Mouse (Mus musculus) bone marrow, adult 2 months (tissue): Measurements from ENCODE around the gene Col7a1. TPM values are rescaled to one million over a fixed set of nuclear protein-coding genes. Genes with fewer than 3 reads are reported as not detected.

Source experiments
- H3K27ac ChIP-seq: fragments of 200-500 bp; 2 replicates; pipeline ENCODE4 v1.5.1; 2012; ENCODE audit warnings: low read depth, mild to moderate bottlenecking, control low read depth, inconsistent platforms, low read length; ENCODE audit not compliant: control insufficient read depth, poor library complexity, insufficient read depth
- H3K4me1 ChIP-seq: fragments of 200-500 bp; 2 replicates; pipeline ENCODE4 v1.6.1; 2011; ENCODE audit warnings: low read length; ENCODE audit not compliant: control insufficient read depth, insufficient read depth
- H3K4me3 ChIP-seq: fragments of 200-500 bp; replicated peaks from 2 replicates; pipeline ENCODE3; 2011; ENCODE audit warnings: mild to moderate bottlenecking, low read depth, low read length, control low read depth; ENCODE audit not compliant: control insufficient read depth
- CTCF ChIP-seq: fragments of 200-500 bp; IDR thresholded peaks from 2 replicates; pipeline ENCODE4 v1.5.1; 2011; ENCODE audit warnings: low read length, control low read depth; ENCODE audit not compliant: control insufficient read depth, insufficient read depth
- POLR2A ChIP-seq: fragments of 200-500 bp; IDR thresholded peaks from 2 replicates; pipeline ENCODE4 v1.6.1; 2011; ENCODE audit warnings: low read depth, mild to moderate bottlenecking, control low read depth, low read length, borderline replicate concordance; ENCODE audit not compliant: control insufficient read depth
- WGBS: fragments of 180-500 bp; shearing (Covaris S2); methylation state at CpG from one replicate; pipeline ENCODE4 v1.1.7; 2018; 5-methylcytosine and 5-hydroxymethylcytosine counted together
- polyA plus RNA-seq: library from polyadenylated mRNA; stranded (reverse); fragments of >200 nt; gene quantifications from 2 replicates; pipeline ENCODE4 v1.2.4, GENCODE M21; 2011; ENCODE audit warnings: low replicate concordance; ENCODE audit not compliant: missing spikeins, insufficient read depth, insufficient read length

The Col7a1 gene
- 5.5 and 17.5 TPM in 2 replicates for polyA plus RNA-seq

DNA sequence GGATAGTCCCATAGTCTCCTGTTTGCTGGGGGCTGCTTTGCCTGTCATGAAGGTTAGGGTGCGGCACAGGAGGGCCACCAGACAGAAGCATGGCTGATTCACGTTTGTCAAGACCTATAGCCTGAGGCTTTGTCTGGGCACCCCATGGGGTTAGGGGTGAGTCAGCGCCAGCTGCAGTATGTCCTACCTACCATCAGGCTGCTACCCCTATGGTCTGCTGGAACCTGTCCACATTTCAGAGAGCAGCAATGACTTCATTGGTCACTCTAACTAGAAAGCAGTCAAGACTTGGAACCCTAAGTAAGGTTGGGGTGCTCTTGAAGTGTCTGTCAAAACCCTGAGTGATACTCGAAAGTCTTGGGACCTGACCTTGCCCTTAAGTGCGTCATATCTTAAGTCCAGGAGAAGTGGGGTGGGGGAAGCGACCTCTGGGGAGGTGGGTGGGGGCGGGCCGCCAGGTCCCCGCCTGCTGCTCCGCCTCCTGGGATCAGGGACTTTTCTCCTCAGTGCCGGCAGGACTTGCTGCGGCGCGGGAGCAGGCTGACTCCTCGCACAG is at the start of gene Col7a1:
Gene Col7a1, plus strand, starts transcription at position 506 of the 556 bp plus-strand sequence.
- H3K27ac ChIP-seq: no peak within 1 kb of the TSS
- H3K4me1 ChIP-seq: no peaks in the 10 kb centered on the region
- TF ChIP-seq CTCF (no peak), POLR2A (no peak)
- H3K4me3 ChIP-seq: no peak within 1 kb of the TSS
- 21% methylated on average over 15 of the region's 15 CpGs for WGBS

DNA sequence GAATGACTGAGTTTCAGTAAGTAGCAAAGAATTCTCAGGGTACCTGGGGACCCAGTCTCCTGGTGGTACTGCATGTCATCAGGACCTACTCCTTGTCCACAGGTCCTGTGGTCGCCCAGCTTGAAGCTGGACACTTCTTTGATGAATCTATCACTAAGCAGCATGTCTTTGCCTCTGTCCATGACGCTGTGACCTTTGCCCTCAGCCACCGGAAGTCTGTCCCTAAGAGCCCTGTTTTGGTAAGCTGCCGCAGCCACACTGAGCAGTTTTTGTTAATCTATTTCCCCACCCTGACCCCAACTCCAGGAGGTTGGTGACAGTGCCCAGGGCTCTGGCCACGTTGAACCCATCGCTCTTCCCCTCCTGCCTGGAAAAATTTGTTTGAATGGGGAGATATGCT is 41.1 kb upstream of the Col7a1 start:
- Histone ChIP-seq H3K27ac (no peak overlapping the region), H3K4me3 (no peak overlapping the region), H3K4me1 (no peaks in the 10 kb centered on the region)
- WGBS: 85% methylated on average over 6 of the region's 6 CpGs
- TF ChIP-seq CTCF (no peak), POLR2A (no peak)

DNA sequence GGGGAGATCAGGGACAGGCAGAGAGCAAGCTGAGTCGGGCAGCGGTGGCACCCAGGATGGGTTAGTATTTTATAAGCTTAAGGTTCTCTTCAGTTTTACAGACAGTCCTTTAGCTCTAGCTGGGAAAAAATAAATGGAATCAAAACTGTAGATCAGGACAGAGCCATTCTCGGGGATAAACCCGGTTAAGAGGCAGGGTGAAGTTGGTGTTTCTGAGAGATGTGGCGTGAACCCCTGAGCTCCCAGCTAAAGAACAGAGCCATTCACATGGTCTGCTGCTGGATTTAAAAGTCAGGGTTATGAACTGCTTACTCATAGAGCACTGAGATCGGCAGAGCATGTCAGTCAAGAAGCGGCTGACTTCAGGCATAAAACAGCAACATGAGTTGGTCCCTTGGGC is 40.2 kb upstream of the Col7a1 start:
- no peak for TF ChIP-seq CTCF
- no peak for TF ChIP-seq POLR2A
- 86% methylated on average over 7 of the region's 7 CpGs for WGBS
- Histone ChIP-seq H3K4me1 (no peaks in the 10 kb centered on the region), H3K27ac (no peak overlapping the region), H3K4me3 (no peak overlapping the region)

DNA sequence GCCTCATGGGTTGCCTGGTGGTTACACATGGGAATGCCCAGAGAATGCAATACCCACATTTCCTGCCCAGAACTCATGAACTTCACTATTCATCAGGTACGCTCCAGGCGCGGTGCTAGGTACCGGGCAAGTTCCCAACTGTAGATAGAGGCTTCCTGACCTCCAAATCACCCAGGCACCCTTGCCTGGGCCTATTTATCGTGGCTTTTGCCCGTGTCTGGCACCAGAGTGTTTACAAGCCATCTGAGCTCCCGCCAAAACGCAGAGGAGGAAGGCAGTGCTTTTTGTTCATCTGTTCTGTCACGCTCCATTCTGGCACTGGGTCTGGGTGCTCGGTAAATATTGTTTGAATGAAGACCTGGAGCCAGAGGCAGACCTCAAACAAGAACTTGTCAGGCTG is 39.8 kb upstream of the Col7a1 start:
- 76% methylated on average over 10 of the region's 10 CpGs for WGBS
- H3K27ac ChIP-seq: no peak overlapping the region
- TF ChIP-seq POLR2A: no peak
- no peak for TF ChIP-seq CTCF
- H3K4me3 ChIP-seq: no peak overlapping the region
- H3K4me1 ChIP-seq: no peaks in the 10 kb centered on the region

DNA sequence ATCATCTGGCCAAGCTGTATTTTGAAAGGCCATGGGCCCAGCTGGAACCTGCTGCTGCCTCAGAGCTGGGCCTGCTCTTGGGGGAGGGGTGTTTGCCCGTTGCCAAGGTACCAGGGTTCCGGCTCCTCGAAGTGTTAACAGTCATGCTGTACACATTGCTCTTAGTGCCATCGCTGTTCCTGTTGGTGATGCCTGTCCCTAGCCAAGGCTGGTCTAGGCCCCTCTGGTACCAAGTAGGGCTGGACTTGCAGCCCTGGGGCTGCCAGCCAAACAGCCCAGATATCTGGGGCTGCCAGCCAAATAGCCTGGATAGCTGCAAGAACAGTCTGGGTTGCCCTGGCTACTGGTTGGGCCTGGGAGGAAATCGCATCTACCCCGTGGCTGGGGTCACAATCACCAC is 38.9 kb upstream of the Col7a1 start, which contains the start of gene Tmem89:
Gene Tmem89, plus strand, starts transcription at position 129 of the 400 bp plus-strand sequence.
- 76% methylated on average over 6 of the region's 6 CpGs for WGBS
- Histone ChIP-seq H3K4me1 (no peaks in the 10 kb centered on the region), H3K4me3 (no peak within 1 kb of the TSS), H3K27ac (no peak within 1 kb of the TSS)
- no peak for TF ChIP-seq CTCF
- TF ChIP-seq POLR2A: no peak

DNA sequence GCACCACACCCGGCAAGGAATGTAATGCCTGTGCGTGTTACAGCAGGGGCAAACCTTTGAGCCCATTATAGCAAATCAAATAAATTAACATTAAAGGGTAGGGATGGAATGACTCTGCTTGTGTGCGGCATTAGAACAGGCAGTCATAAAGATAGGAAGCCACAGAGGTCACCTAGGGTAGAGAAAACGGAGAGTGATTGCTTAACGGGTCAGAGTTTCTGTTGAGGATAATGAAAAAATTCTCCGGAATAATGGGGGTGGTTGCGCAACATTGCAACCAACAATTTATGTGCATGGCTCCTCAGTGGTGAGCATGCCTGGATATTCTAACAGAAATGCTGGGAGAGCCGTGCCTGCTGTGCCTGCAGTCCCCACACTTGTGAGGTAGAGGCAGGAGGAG is 27.5 kb upstream of the Col7a1 start:
- Histone ChIP-seq H3K4me3 (no peak overlapping the region), H3K27ac (no peak overlapping the region), H3K4me1 (peaks cover 2% of the 10 kb centered on the region; the same call in 1 of the 2 replicates)
- TF ChIP-seq CTCF (no peak), POLR2A (no peak)
- 35% methylated on average over 8 of the region's 8 CpGs for WGBS

DNA sequence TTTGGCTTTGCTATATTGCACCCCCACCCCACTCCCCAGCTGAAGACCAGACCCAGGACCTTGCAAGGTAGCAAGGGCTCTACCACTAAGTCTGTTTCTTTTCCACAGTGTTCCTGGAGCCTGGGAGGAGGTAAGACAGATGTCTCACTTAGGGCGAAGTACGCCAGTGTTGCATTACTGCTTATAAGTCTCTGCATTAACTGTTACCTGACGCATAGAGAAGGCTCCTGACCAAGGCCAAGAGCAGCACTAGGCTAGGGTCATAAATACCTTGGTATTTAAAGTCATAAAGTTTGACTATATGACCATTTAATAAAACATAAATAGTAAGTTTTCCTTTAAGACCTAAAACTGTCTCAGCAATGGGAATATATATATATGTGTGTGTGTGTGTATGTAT is 25.0 kb upstream of the Col7a1 start:
- H3K4me1 ChIP-seq: peaks cover 2% of the 10 kb centered on the region; the same call in 1 of the 2 replicates
- TF ChIP-seq POLR2A (no peak), CTCF (no peak)
- WGBS: 75% methylated on average over 3 of the region's 3 CpGs
- no peak overlapping the region for H3K27ac ChIP-seq
- H3K4me3 ChIP-seq: no peak overlapping the region

DNA sequence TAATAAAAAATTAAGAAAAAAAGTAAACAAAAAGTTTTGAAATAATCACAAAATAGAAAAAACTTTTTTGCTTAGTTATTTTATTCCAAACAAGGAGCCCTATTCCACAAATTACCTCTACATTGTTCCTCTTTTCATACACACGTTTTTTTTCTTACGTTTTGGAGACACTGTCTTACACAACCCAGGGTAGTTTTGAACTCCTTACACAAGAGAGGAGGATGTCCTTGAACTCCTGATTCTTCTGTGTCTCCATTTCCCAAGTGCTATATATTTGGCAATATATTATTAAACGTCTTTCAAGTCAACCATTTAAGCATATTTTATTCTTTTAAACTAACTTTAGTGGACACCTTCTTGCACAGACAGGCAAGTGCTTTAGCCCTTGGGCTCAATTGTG is 17.4 kb upstream of the Col7a1 start:
- TF ChIP-seq POLR2A: no peak
- TF ChIP-seq CTCF: no peak
- H3K4me3 ChIP-seq: no peak overlapping the region
- WGBS: 5% methylated on average over 3 of the region's 3 CpGs
- no peaks in the 10 kb centered on the region; the same call in 1 of the 2 replicates for H3K4me1 ChIP-seq
- no peak overlapping the region for H3K27ac ChIP-seq
